Mouse (Mus musculus) right cerebral cortex, postnatal 25 days (tissue): ENCODE measurements around the gene Echdc2.
"Not testable (repeated sequence)": the region's sequence is repeated elsewhere in the genome, so short reads cannot be mapped to it uniquely, and the experiment has no call there.

Source experiments
- DNase-seq: peaks from one replicate; pipeline ENCODE4 v3.0.0; 2022

The Echdc2 gene

DNA sequence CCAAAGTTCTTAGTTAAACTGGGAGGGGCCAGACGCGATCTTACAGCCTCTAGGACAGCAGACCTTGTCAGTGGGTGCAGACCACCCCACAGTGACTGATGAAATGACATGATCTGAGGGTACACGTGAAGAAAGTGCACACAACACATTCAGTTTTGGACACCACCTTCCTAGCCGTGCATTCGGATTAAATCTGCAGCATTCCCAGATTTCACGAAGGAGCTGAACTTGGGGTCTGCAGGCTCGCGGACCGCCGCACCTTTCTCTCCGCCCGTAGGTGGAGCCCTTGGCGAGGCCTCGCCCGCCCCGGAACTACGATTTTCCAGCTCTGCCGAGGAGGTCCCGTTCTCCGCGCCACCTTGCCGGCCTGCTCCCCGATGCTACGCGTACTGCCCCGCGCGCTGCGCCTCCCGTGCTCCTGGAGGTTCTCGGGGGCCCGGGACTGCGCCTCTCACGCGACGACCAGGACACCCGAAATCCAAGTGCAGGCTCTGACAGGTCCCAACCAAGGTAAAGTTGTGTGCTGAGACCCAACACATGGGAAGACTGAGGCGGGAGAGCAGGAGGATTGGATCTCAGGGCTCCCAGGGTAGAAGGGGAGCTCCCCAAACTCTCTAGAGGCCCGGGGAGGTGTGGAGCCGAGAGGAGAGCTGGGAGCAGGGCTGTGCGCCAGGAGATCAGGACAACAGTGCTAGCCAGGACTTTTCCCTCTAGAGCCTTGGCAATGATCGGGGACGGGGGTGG lies at the start of gene Echdc2:
Gene Echdc2 (plus strand): TSS at position 286 of the 744 bp plus-strand sequence.
- DNase-seq = peak; percentile 17

DNA sequence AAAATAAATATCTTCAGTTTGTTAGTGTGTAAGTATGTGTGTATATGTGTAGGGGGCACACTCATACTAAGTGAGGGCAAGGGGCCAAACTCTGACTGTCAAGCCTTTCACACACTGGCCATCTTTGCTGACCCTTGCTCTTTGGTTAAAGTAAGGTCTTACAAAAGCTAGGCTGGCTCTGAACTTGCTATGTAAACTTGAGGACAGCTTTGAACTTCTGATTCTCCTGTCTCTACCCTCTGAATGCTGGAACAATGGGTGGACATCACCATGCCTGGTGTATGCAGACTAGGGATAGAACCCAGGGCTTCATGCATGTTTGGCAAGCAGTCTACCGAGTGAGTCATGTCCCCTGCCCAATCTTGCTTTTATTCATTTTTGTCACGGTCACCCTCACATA lies 48.8 kb upstream of the Echdc2 start:
- DNase-seq = no peak

DNA sequence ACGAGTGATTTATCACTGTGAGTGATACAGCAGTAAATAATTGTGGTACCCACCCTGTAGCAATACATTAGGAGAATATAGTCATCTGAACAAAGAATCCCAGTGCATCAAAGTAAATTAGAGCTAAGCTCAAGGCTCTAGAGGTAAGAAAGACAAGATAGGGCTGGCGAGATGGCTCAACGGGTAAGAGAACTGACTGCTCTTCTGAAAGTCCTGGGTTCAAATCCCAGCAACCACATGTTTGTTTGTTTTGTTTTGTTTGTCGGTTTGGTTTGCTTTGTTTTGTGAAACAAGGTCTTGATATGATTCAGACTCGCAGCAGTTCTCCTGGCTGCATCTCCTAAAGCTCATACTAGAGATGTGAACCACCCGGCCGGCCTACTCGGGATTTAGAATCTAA lies 47.7 kb upstream of the Echdc2 start:
- no peak for DNase-seq

DNA sequence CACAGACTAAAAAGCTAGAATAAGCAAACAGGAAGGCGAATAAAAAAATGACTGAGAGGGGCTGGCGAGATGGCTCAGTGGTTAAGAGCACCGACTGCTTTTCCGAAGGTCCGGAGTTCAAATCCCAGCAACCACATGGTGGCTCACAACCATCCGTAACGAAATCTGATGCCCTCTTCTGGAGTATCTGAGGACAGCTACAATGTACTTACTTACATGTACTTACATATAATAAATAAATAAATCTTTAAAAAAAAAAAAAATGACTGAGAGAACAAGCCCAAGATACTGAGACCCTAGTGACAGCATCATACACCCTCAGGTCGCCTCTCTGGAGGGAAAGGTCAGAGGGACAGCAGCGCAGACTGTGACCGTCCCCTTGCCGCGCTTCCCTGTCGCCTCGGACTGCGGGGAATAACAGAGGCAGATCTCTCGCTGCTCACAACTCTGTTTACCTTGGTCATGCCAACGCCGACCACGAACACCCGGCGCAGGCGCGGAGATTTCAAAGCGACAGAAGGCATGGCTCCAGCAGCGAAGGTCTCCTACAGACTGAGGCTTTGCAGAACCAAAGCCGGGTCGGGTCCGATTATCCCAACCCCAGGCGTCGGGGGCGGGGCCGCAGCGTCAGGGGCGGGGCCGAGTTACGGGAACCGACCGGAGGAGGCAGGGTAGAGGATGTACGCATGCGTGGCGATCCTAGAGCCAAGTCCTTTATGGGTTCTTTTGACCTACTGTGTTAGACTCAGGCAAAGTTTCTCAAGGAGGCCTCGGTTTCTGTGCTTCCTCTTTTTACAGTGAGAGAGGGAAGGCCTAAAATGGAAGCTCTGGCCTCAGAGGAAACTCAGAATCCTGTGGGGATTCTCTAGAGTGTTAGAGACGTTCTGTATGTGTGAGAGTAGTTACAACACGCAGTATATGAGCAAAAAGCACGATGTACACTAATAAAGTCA lies 47.0 kb upstream of the Echdc2 start:
- DNase-seq = peak; percentile 92

DNA sequence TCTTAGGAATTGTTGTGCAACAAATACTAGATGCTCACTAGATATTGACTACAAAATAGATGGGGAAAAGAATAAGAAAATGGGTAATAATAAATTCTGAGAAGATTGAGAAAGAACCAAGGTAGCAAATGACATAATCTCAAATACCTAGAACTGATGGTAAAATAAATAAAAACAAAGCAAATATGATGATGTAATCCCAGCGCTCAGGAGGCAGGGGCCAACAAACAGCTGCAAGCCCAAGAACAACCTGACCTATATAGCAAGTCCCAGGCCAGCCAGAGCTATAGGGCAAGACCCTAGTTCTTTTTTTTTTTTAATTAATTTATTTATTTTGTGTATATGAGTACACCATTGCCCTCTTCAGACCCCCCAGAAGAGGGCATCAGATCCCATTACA lies 41.1 kb upstream of the Echdc2 start:
- DNase-seq = no peak

DNA sequence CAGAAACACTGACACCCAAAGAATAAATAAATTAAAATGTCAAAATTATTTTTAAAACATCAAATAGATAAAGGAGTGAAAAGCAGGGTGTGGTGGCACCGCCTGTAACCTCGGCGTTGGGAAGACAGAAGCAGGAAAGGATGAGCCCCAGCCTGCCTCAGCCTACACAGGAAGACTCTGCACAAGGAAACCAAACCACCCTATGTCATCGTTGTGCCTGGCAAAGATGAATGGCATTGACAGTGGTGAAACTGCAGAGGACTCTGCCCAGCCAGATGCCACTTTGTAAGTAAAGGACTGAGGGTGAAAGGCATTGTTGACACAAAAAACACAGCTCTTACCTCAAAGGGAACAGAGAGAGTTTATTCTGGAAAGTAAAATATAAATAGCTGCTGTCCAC lies 39.0 kb upstream of the Echdc2 start:
- no peak for DNase-seq

DNA sequence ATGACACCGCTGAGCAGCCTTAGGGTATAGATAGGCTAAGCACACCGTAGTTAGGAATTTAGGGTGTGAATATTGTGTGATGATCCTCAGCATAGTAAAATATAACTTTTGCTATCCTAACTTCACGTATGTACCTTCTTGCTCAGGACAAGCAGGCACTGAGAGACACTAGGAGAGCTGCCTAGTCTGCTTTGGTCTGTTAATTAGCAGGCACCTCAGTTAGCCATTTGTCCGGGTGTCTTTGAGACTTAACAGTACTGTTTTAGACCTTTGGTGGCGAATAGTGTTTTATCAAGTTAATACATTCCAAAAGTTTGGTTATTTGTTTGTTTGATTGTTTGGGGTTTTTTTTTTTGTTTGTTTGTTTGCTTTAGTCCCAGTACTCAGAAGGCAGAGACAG lies 37.7 kb upstream of the Echdc2 start:
- no peak for DNase-seq

DNA sequence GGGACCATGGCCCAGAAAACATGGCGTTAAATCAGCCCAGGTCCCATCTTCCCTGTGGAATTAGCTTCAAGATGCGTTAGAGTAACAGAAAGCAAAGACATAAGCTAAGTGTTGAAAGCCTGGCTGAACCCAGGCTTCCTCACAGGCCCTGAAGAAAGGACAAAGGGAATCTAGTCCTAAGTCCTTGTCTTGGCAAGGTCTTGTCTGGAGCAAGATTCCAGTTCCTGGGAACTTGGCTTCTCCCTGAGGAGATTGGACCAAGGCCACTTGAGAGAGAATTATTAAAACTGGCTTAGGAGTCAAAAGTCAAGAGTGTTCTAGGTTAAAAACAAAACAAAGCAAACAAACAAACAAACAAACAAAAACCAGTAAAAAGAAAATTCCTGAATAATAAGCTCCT lies 36.9 kb upstream of the Echdc2 start:
- DNase-seq = no peak

DNA sequence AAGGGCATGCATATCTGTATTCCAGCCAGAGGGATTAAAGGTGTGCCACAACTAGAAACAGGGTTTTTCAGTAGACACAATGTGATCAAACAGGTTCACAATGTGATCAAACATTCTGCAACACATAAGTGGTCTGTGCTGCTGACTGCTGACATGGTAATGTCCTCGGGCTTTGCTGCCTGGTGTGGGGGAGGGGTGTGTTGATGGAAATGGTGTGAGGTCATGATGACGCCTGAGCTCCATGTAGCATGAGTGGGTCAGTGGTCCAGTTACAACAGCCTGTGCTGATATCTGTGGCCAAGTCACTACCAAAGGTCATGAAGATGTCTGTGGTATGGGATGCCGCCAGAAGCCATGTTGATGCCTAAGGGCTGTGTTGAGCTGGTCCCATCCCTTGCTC lies 34.8 kb upstream of the Echdc2 start:
- no peak for DNase-seq

DNA sequence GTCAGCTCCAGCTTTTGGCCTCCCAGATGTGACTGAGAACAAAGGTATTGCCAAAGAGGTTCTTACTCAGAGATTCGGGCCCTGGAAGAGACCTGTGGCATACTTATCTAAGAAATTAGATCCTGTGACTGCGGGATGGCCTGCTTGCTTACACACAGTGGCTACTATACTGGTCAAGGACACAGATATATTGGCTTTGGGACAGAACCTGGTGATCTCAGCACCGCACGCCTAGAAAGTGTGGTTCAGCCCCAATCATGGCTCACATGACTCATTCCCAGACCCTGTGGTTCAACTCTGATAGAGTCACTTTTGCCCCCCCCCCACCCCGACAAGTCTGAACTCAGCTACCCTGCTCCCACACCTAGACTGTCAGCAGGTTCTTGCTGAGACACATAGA lies 28.3 kb upstream of the Echdc2 start:
- DNase-seq = no peak

DNA sequence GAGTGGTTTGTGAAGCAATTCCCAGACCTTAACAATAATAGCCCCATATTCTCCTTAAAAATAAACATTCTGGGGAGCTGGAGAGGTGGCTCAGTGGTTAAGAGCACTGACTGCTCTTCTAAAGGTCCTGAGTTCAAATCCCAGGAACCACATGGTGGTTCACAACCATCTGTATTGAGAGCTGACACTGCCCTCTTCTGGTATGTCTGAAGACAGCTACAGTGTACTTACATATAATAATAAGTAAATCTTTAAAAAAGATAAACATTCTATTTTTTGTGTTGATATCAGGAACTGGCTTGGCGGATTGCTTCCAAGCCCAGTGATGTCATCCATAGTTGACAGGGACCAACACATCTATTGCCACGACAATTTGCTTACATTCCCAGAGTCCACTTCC lies 22.1 kb upstream of the Echdc2 start:
- DNase-seq = not testable (repeated sequence)

DNA sequence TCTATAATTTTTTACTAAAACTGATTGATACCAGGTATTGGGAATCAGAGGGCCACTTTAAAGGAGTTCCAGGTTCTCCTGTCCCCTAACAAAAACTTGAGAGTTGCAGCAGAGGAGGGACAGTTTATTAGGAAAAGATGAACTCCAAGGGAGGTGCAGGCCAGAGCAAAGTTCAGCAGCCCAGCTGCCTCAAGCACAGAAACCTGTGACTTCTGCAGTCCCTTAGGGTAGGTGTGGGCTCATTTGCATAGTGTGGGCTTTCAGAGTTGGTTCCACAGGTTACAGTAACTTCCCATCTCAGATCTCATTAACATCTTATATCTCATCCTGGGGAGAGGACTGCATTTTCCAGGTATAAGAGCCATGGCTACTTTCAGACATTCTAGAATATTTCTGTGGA lies 21.5 kb upstream of the Echdc2 start:
- no peak for DNase-seq

DNA sequence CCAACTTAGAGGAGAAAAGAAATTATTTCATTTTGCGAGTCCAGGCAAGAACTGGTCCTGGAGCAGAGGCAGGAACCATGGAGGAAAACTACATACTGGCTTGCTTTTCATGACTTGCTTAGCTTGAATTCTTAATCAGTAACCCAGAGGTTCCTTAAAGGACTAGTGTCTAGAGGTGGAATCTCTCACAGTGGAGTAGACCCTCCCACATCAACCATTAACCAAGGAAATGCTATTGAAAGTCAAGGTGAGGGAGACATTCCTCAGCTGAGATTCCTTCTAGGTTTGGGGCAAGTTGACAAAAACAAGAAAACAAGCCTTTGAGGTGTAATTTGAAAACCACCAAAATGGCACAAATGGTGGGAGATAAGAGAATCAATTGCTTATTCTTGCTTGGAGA lies 20.4 kb upstream of the Echdc2 start, which contains the start of gene Scp2:
Gene Scp2 (minus strand): TSS at position 119 of the 400 bp plus-strand sequence.
- DNase-seq = no peak

DNA sequence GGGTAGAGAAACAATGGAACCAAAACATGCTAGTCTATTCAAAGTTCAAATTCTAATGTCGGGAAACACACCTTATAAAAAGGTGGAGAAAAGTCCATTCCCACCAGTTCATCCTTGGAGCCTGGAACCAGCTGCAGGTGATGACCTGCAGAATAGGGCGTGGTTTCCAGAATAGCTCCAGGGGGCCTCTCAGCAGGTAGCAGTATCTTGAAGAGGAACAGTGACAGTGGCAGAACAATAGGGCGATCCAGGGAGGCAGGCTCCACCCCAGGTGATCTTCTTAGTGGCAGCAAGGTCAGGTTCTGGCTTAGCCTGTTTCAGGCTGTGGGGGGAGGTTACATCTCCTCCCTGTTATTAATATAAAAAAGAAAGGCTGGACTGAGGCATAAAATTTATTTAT lies 19.7 kb upstream of the Echdc2 start:
- not testable (repeated sequence) for DNase-seq

DNA sequence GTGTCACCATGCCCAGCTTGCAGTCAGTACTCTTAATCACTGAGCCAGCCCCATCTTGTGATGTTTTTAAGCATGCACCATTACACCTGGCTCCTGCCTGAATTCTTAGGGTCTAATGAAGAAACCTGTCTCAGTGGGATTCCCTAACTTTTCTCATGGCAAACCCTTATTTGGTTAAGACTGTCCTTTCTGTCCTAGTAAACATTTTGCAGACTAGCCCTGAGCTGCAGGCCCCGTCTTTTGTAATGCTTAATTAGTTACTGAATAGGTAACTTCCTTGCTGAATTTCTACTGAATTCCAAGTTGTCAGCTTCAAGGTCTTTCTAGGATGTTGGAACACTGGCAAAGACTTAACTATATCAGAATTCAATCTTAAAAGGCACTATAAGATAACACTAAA lies 10.1 kb upstream of the Echdc2 start:
- DNase-seq = not testable (repeated sequence)

DNA sequence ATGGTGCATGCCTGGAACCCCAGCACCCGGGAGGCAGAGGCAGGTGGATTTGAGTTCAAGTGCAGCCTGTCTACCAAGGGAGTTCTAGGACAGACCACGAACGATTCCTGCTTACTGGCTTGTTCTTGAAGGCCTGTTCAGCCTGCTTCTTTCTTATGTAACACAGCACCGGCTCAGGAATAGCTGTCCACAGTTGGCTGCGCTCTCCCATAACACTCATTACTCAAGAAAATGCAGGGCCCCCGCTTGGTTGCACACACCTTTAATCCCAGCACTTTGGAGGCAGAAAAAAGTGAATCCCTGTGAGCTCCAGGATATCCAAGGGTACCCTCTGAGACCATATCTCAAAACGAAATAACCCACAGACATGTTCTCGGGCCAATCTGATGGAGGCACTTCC lies 3.3 kb upstream of the Echdc2 start:
- DNase-seq = no peak

DNA sequence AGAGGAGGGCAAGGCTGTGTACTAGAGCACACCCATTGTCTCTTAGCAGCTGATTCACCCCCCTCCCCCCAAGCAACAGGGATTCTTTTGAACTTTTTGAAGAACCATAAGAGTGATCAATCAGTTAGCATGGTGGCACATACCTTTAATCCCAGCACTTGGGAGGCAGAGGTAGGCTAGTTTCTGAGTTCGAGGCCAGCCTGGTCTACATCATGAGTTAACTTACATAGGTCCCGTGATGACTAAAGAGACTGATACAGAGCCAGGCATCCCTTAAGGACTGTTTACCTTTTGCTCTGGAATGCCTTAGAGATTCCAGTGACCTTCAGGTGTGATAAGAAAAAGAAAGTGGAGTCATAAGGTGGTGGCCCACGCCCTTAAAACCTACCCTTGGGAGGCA lies 1.9 kb upstream of the Echdc2 start:
- no peak for DNase-seq

DNA sequence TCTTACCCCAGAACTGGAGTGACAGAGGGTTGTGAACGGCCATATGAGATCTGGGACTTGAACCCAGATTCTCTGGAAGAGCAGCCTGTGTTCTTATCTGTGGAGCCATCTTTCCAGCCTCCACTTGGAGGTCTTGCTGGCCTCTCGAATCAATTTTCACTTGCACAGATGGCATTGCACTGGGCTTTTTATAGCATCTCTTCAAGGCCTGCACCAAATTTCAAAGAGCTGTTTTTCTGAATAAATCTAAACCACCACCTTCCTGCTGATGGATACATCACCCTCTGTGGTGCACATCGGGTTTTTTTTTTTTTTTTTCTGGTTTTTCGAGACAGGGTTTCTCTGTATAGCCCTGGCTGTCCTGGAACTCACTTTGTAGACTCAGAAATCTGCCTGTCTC lies 1.6 kb downstream of the Echdc2 start:
- DNase-seq = no peak

DNA sequence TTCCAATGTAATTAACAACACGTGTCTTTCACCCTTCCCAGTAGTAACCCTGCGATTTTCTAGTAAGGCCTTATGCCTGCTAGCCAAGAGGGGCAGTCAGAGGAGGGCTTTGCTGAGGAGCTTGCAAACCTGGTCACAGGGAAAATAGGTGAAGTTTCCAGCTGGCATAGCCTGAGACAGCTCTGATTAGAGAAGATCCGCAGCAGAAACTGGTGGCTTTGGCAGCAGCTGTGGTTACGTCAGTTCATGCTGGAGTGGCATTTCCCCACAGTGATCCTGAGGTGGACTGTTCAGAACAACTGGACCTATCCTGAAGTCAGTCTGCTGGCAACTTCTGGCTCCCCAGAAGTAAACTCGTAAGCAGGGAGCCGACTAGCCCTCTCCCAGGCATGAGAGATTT lies 2.8 kb downstream of the Echdc2 start:
- no peak for DNase-seq

DNA sequence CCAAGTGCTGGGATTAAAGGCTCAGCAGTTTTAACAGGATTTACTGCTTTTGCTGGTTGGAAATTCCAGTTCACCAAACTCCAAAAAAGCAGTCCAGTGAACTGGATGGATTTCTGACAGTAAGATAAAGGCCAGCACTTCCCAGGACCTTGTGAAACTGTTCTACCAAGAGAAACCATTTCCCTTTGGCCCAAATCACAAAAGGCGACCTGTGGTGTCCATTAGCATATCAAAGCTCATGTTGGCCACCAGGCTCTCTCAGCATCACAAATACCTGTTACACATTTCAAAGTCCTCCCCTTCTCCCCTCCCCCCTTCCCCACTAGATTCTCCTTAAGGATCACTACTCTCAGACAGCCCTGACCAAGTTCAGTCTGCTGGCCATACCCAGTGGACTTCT lies 17.0 kb downstream of the Echdc2 start:
- DNase-seq = no peak

DNA sequence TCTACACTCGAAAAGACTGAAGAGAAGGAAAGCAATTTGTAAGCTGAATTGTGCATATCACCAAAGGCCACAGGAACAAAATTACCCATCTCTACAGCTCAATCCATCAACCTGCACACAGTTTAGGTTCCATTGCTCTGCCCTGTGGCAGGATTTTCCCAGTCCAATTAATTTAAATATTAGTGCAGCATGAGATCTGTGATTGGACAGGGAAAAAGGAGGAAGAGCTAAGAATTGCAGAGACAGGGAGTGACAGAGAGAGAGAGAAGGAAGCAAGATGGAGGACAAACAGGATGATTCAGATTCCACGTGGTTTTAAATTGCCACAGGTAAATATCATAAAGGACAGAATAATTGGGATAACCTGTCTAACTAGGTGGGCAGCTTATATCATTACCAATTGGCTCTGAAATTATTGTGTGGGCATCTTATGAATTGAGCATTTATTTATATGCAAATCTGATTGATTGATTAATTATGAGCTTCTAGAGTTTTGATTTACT lies 27.6 kb downstream of the Echdc2 start:
- DNase-seq = no peak

DNA sequence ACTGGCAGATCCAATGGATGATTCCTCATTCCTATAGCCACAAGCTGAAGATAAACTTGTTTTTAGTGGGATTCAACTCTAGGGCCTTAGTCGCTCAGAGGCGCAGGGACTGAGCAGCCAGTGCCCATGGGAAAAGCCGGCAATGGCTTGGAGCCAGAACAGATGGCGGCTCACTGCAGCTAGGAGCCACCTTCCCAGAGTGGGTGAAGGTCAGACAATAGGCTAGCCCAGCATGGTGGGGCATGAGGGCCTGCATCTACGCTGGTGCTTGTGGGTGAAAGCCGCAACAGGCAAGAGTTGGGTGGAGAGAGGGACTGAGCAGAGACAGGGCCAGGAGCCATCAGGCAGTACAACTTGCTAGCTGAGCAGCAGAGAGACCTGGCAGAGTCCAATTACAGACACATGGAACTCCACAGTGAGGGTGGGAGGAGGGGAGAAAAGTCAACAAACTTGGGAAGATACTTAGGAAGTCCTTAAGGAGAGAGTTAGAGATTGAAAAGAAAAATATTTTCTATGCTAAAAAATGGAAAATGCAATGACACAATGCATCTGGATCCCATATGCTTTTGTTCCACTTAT lies 31.1 kb downstream of the Echdc2 start:
- DNase-seq = no peak

DNA sequence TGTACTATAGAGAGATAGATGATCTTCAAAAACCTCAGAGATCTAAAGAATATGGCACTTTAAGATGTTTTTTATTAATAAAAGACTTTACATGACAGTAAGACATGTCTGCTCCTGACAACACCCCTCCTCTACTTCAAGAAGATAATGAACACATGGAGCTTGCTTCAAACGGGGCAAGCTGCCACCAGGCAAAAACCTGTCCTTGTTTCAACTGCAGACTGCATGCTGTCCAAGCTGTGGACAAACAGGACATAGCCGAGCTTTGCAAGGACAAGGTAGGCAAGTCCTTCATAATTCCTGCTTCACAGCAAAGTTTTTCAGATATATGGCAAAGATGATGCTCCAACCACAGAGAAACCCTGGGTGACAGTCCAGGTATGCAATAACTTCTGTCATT lies 34.0 kb downstream of the Echdc2 start:
- DNase-seq = no peak

DNA sequence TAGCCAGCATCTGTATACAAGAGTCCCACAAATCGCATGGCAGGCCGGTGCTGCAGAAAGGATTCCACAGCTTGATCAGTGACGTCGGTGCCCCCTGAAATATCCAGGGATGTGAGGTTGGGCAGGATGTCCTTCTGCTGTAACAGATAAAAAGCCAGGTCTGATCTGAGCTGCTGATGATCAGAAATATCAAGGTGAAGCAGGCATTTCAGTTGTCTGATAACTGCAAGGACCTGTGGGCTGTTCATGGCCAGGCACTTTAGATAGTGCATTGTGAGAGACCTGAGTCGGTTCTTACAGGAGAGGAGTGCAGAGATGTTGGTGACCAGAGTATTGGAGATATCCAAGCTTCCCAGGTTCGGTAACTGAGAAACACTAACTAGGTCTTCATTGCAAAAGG lies 39.4 kb downstream of the Echdc2 start:
- DNase-seq = no peak
